Comparison of ENCODE assay signal across 8 mouse cellular contexts in the genomic region with DNA sequence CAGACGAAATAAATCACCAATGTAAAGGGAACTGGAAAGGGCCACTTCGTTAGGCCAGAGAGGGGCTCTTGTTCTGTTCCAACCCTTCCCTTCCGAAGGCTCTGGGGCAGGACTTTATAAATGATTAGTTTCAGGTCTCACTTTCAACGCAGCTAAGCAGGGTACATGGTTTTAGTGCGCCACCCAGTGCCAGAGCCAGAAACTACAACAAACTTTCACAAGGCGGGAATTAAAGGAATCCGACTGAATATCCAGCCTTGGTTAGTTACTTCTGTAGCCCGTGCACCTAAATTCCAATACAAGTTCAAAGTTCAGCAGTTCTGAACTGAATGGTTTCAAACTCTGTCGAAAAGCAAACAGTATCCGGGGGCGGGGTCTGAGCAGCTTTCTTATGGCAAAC. TPM values are rescaled to one million over a fixed set of nuclear protein-coding genes. Genes with fewer than 3 reads are reported as not detected.
DNase-seq lines count a peak whose midpoint lies in the region; ATAC-seq lines count a peak whose summit lies in the region.

No protein-coding gene starts in this region.

- peak; percentile 76 for DNase-seq in R1 (ENCODE audit: low read depth, low spot score)
- peak; percentile 56 for DNase-seq in cerebellum, adult 8-10 months
- DNase-seq in layer of hippocampus, postnatal 25 days (ENCODE audit: extremely low spot score in 1 of 2, low spot score in 1 of 2), result peak; percentile 78 to 98
- peak; percentile 87 for DNase-seq in lung, postnatal 36 days
- peak; percentile 87 to 90 for DNase-seq in right cerebral cortex, adult 2 months (ENCODE audit: low spot score in 2 of 2)
- no peak for DNase-seq in T-cell, adult 2 months (ENCODE audit: low spot score)

- peaks cover 3% of the 10 kb centered on the region; the same call in 1 of the 2 replicates for H3K27me3 ChIP-seq in hindbrain, embryonic 15.5 days

- no peaks in the 10 kb centered on the region for H3K36me3 ChIP-seq in hindbrain, embryonic 15.5 days

- H3K9ac ChIP-seq in hindbrain, embryonic 15.5 days, result no peak overlapping the region

- no peak overlapping the region for H3K4me3 ChIP-seq in hindbrain, embryonic 15.5 days

- H3K27ac ChIP-seq in hindbrain, embryonic 15.5 days (replicated peaks), result no peak overlapping the region

- H3K4me2 ChIP-seq in hindbrain, embryonic 15.5 days, result peak overlapping the region; percentile 31; the same call in 1 of the 2 replicates

- 5% methylated on average over 11 of the region's 11 CpGs for WGBS in hindbrain, embryonic 15.5 days

- ATAC-seq in frontal cortex, adult (ENCODE audit: low TSS enrichment), result peak; percentile 58; the same call in 1 of the 2 replicates
- peak; percentile 54; the same call in 1 of the 2 replicates for ATAC-seq in hindbrain, embryonic 15.5 days (ENCODE audit: low FRiP score, low read depth)

- no peaks in the 10 kb centered on the region for H3K9me3 ChIP-seq in hindbrain, embryonic 15.5 days

- peaks cover 10% of the 10 kb centered on the region for H3K4me1 ChIP-seq in hindbrain, embryonic 15.5 days (replicated peaks)

RNA-seq across cellular contexts. Expression of gene Ccdc190, which starts 9.2 kb away (rescaled TPM):
- 3.2 and 3.4 TPM in 2 replicates for polyA plus RNA-seq in hindbrain, embryonic 15.5 days (2015; fragmentation: Nextera tagmentation; extraction: Ambion mirVana)
- 10 to 100 TPM; 25.2 to 25.7 TPM for total RNA-seq in layer of hippocampus, postnatal 25 days (2021)

RNA-seq across cellular contexts. Expression of gene Hsd17b7, which starts 49.8 kb away (rescaled TPM):
- 21.3 and 24.3 TPM in 2 replicates for polyA plus RNA-seq in hindbrain, embryonic 15.5 days (2015; fragmentation: Nextera tagmentation; extraction: Ambion mirVana)
- total RNA-seq in layer of hippocampus, postnatal 25 days (2021), result 10 to 100 TPM; 17.4 to 19.2 TPM
